Mouse (Mus musculus): Measurements from ENCODE around the gene Prrt3. TPM values are rescaled to one million over a fixed set of nuclear protein-coding genes. Genes with fewer than 3 reads are reported as not detected.

The Prrt3 gene
- not detected for total RNA-seq (2022)

GRCm38 (mm10) chr6:113501388-113502084, at the start of gene Prrt3:
Prrt3 (minus strand) TSS chr6:113501931.
- DNase-seq (ENCODE audit: low spot score in 2 of 2): no peak

GRCm38 (mm10) chr6:113543906-113544481, 42.3 kb upstream of the Prrt3 start:
- no peak for DNase-seq (ENCODE audit: low spot score in 2 of 2)

- DNase-seq (ENCODE audit: low spot score in 2 of 2): no peak
Measured at GRCm38 (mm10) chr6:113541610-113542009, 39.9 kb upstream of the Prrt3 start.

- DNase-seq (ENCODE audit: low spot score in 2 of 2): no peak
Measured at GRCm38 (mm10) chr6:113534886-113535285, 33.2 kb upstream of the Prrt3 start.

GRCm38 (mm10) chr6:113531840-113532404, 30.2 kb upstream of the Prrt3 start:
- DNase-seq (ENCODE audit: low spot score in 2 of 2): no peak

- peak; percentile 79 to 80 for DNase-seq (ENCODE audit: low spot score in 2 of 2)
Measured at GRCm38 (mm10) chr6:113530932-113531839, 29.5 kb upstream of the Prrt3 start, which contains the start of the genes Emc3 and Fancd2. Emc3 (minus strand) TSS chr6:113531652. Fancd2 (plus strand) TSS chr6:113531682.

- no peak for DNase-seq (ENCODE audit: low spot score in 2 of 2)
Measured at GRCm38 (mm10) chr6:113523420-113523819, 21.7 kb upstream of the Prrt3 start.

- no peak for DNase-seq (ENCODE audit: low spot score in 2 of 2)
Measured at GRCm38 (mm10) chr6:113522310-113522709, 20.6 kb upstream of the Prrt3 start.

- no peak for DNase-seq (ENCODE audit: low spot score in 2 of 2)
Measured at GRCm38 (mm10) chr6:113517434-113518080, 15.8 kb upstream of the Prrt3 start.

- no peak for DNase-seq (ENCODE audit: low spot score in 2 of 2)
Measured at GRCm38 (mm10) chr6:113514600-113514999, 12.9 kb upstream of the Prrt3 start.

GRCm38 (mm10) chr6:113513944-113514343, 12.2 kb upstream of the Prrt3 start:
- no peak for DNase-seq (ENCODE audit: low spot score in 2 of 2)

GRCm38 (mm10) chr6:113508947-113509280, 7.2 kb upstream of the Prrt3 start:
- peak in 1 of 2 experiments; percentile 61 for DNase-seq (ENCODE audit: low spot score in 2 of 2)

GRCm38 (mm10) chr6:113508272-113508946, 6.7 kb upstream of the Prrt3 start:
- DNase-seq (ENCODE audit: low spot score in 2 of 2): peak; percentile 57 to 59

GRCm38 (mm10) chr6:113507130-113507529, 5.4 kb upstream of the Prrt3 start:
- DNase-seq (ENCODE audit: low spot score in 2 of 2): no peak

- DNase-seq (ENCODE audit: low spot score in 2 of 2): no peak
Measured at GRCm38 (mm10) chr6:113505689-113506088, 4.0 kb upstream of the Prrt3 start.

- no peak for DNase-seq (ENCODE audit: low spot score in 2 of 2)
Measured at GRCm38 (mm10) chr6:113502801-113503200, 1.1 kb upstream of the Prrt3 start.

GRCm38 (mm10) chr6:113499346-113499745, 2.4 kb downstream of the Prrt3 start:
- DNase-seq (ENCODE audit: low spot score in 2 of 2): no peak

- DNase-seq (ENCODE audit: low spot score in 2 of 2): no peak
Measured at GRCm38 (mm10) chr6:113495071-113495675, 6.6 kb downstream of the Prrt3 start.

- peak; percentile 42 to 59 for DNase-seq (ENCODE audit: low spot score in 2 of 2)
Measured at GRCm38 (mm10) chr6:113494258-113494788, 7.4 kb downstream of the Prrt3 start.

Data from gastrocnemius, adult 8-10 months (tissue).